Comparison of ENCODE assay signal across 8 mouse cellular contexts in genomic region chr1:20951799-20952198, GRCm38 (mm10). TPM values are rescaled to one million over a fixed set of nuclear protein-coding genes. Genes with fewer than 3 reads are reported as not detected.
A peak's percentile ranks its signal among the peaks of the same experiment; 100 is the strongest.
DNase-seq lines count a peak whose midpoint lies in the region; ATAC-seq and TF ChIP-seq lines count a peak whose summit lies in the region.

No protein-coding gene starts in this region.

- no peak for TF ChIP-seq CTCF in kidney, adult 2 months (conservative IDR thresholded peaks at IDR 0.05; ENCODE audit: insufficient read depth, insufficient read length, low read depth, low read length)
- no peak for TF ChIP-seq CTCF in hindbrain, postnatal 0 days (IDR thresholded peaks at IDR 0.05; ENCODE audit: low read depth)

- no peak; the same call in 1 of the 2 replicates for ATAC-seq in hindbrain, postnatal 0 days
- peak; percentile 83; the same call in 1 of the 2 replicates for ATAC-seq in midbrain, embryonic 15.5 days (replicated peaks)

- peak overlapping the region; percentile 56 for H3K4me3 ChIP-seq in kidney, adult 2 months (ENCODE audit: insufficient read depth, low read depth, low read length)
- peak overlapping the region; percentile 66 for H3K4me3 ChIP-seq in brown adipose tissue, adult 24 weeks (ENCODE audit: insufficient read depth, low read depth, low read length)
- H3K4me3 ChIP-seq in hindbrain, postnatal 0 days (ENCODE audit: low read length) = peak overlapping the region; percentile 55
- H3K4me3 ChIP-seq in midbrain, embryonic 15.5 days = peak overlapping the region; percentile 63

- no peak for DNase-seq in kidney, adult 2 months
- no peak for DNase-seq in kidney, postnatal 36 days
- DNase-seq in hindbrain, postnatal 0 days (ENCODE audit: low spot score) = no peak
- DNase-seq in adrenal gland, adult 18-20 months (ENCODE audit: low spot score in 2 of 2) = no peak
- DNase-seq in urinary bladder, adult 2 months (ENCODE audit: low spot score) = no peak
- DNase-seq in gastrocnemius, postnatal 10 days = no peak

- WGBS in kidney, adult 2 months = 12% methylated on average over 16 of the region's 16 CpGs
- 2% methylated on average over 16 of the region's 16 CpGs for WGBS in hindbrain, postnatal 0 days
- under 1% methylated on average over 16 of the region's 16 CpGs for WGBS in midbrain, embryonic 15.5 days

- no peaks in the 10 kb centered on the region for H3K9me3 ChIP-seq in hindbrain, postnatal 0 days (ENCODE audit: low read length)
- H3K9me3 ChIP-seq in midbrain, embryonic 15.5 days = no peaks in the 10 kb centered on the region

- H3K27ac ChIP-seq in kidney, adult 2 months (ENCODE audit: insufficient read depth, low read depth, low read length) = no peak overlapping the region
- no peak overlapping the region for H3K27ac ChIP-seq in brown adipose tissue, adult 24 weeks (replicated peaks; ENCODE audit: low read depth, low read length)
- H3K27ac ChIP-seq in hindbrain, postnatal 0 days = peak overlapping the region; percentile 88
- H3K27ac ChIP-seq in midbrain, embryonic 15.5 days = peak overlapping the region; percentile 87

- H3K36me3 ChIP-seq in kidney, adult 2 months (ENCODE audit: control insufficient read depth, insufficient read depth, low read length) = no peaks in the 10 kb centered on the region
- H3K36me3 ChIP-seq in hindbrain, postnatal 0 days (ENCODE audit: insufficient read depth, low read length) = no peaks in the 10 kb centered on the region
- no peaks in the 10 kb centered on the region for H3K36me3 ChIP-seq in midbrain, embryonic 15.5 days (replicated peaks)

- 0 out of 2 replicates have a peak, but pooled peaks cover 3% of the 10 kb centered on the region for H3K4me1 ChIP-seq in kidney, adult 2 months (ENCODE audit: control insufficient read depth, insufficient read depth, low read length)
- 0 out of 2 replicates have a peak, but pooled peaks cover 2% of the 10 kb centered on the region for H3K4me1 ChIP-seq in brown adipose tissue, adult 24 weeks (ENCODE audit: control insufficient read depth, insufficient read depth, insufficient read length, low read length)
- 0 out of 2 replicates have a peak, but pooled peaks cover 3% of the 10 kb centered on the region for H3K4me1 ChIP-seq in hindbrain, postnatal 0 days (ENCODE audit: insufficient read depth, low read length)
- peaks cover 12% of the 10 kb centered on the region for H3K4me1 ChIP-seq in midbrain, embryonic 15.5 days

- peak overlapping the region; percentile 67 for H3K9ac ChIP-seq in hindbrain, postnatal 0 days (replicated peaks; ENCODE audit: low read length)
- peak overlapping the region; percentile 80 for H3K9ac ChIP-seq in midbrain, embryonic 15.5 days

- peak overlapping the region; percentile 76 for H3K4me2 ChIP-seq in hindbrain, postnatal 0 days (ENCODE audit: low read depth, low read length)
- H3K4me2 ChIP-seq in midbrain, embryonic 15.5 days = peak overlapping the region; percentile 68

- TF ChIP-seq POLR2A in kidney, adult 2 months (IDR thresholded peaks at IDR 0.05; ENCODE audit: low read depth, low read length) = no peak

- H3K27me3 ChIP-seq in kidney, adult 2 months (replicated peaks; ENCODE audit: control insufficient read depth, insufficient read depth, low read length) = no peaks in the 10 kb centered on the region
- no peaks in the 10 kb centered on the region for H3K27me3 ChIP-seq in hindbrain, postnatal 0 days (ENCODE audit: insufficient read depth, low read length)
- no peaks in the 10 kb centered on the region for H3K27me3 ChIP-seq in midbrain, embryonic 15.5 days (replicated peaks)

RNA-seq across cellular contexts. Expression of gene Efhc1, which starts 0.4 kb away (rescaled TPM):
- polyA plus RNA-seq in kidney, adult 2 months (2012; rRNA removed) = 0.48 and 0.52 TPM in 2 replicates
- 0.99 TPM in 1 of 2 replicates, not detected in the other for polyA plus RNA-seq in brown adipose tissue, adult 24 weeks (2012; ENCODE audit: insufficient read depth, insufficient read length, missing spikeins)
- 2.7 and 8.1 TPM in 2 replicates for total RNA-seq in hindbrain, postnatal 0 days (2014; rRNA removed)
- 3.4 and 3.9 TPM in 2 replicates for polyA plus RNA-seq in hindbrain, postnatal 0 days (2015; fragmentation: Nextera tagmentation; extraction: Ambion mirVana)
- 1.6 and 1.8 TPM in 2 replicates for polyA plus RNA-seq in midbrain, embryonic 15.5 days (2015; fragmentation: Nextera tagmentation; extraction: Ambion mirVana)
- total RNA-seq in adrenal gland, adult 18-20 months (2021) = 1 to 10 TPM; 1.9 to 2.6 TPM
- 3.2 and 4.4 TPM in 2 replicates for polyA plus RNA-seq in urinary bladder, adult 2 months (2012; rRNA removed)
- total RNA-seq in gastrocnemius, postnatal 10 days (2021) = 1 to 10 TPM in 1 of 2 experiments, under 1 TPM in 1; 0.96 to 1.5 TPM

Comparison
In these comparisons a context has a peak if more than half of its experiments do, and no peak if none do; other contexts are left out.
1. H3K27ac ChIP-seq: peak in hindbrain, postnatal 0 days (single experiment) and midbrain, embryonic 15.5 days (single experiment); none in kidney, adult 2 months (single experiment) and brown adipose tissue, adult 24 weeks (single experiment).
2. Peak in every context shown above with its lines, with median percentiles within 50 percentile points of each other: H3K4me3 ChIP-seq.